Mouse (Mus musculus): Measurements from ENCODE around the gene Cdnf.

GRCm38 (mm10) chr2:3570186-3570585 is 57.4 kb downstream of the Cdnf start, which contains the start of gene Fam107b:
- TF ChIP-seq CTCF (IDR thresholded peaks at IDR 0.05; ENCODE audit: control insufficient read depth, insufficient read depth, insufficient replicate concordance, low read depth, low read length), result no peak
- no peak for TF ChIP-seq POLR2A (IDR thresholded peaks at IDR 0.05; ENCODE audit: control insufficient read depth, low read depth, low read length)

Data from testis, adult 2 months (tissue).